Mouse (Mus musculus) limb, embryonic 13.5 days (tissue): ENCODE measurements around the gene Nudt17. TPM values are rescaled to one million over a fixed set of nuclear protein-coding genes. Genes with fewer than 3 reads are reported as not detected.

ENCODE experiments used
- ATAC-seq: fragments of 200-750 bp; cut with Nextera tagmentation; 2 replicates; pipeline ENCODE4 v1.8.0; 2017; ENCODE audit warnings: low read depth, moderate number of reproducible peaks, moderate TSS enrichment; ENCODE audit not compliant: low FRiP score
- H3K27ac ChIP-seq: fragments of 300-500 bp; sonication (generic); 2 replicates; pipeline ENCODE4 v1.5.1; 2015; ENCODE audit warnings: inconsistent platforms, mild to moderate bottlenecking, moderate library complexity
- H3K27me3 ChIP-seq: fragments of 300-500 bp; sonication (generic); 2 replicates; pipeline ENCODE4 v1.6.1; 2015; ENCODE audit warnings: mild to moderate bottlenecking, inconsistent platforms
- H3K36me3 ChIP-seq: fragments of 300-500 bp; sonication (generic); 2 replicates; pipeline ENCODE4 v1.6.1; 2015; ENCODE audit warnings: inconsistent platforms, mild to moderate bottlenecking, moderate library complexity
- H3K4me1 ChIP-seq: fragments of 300-500 bp; sonication (generic); 2 replicates; pipeline ENCODE4 v1.6.1; 2015; ENCODE audit warnings: inconsistent platforms
- H3K4me2 ChIP-seq: fragments of 300-500 bp; sonication (generic); replicated peaks from 2 replicates; pipeline ENCODE4 v1.6.1; 2015; ENCODE audit warnings: inconsistent platforms, mild to moderate bottlenecking, moderate library complexity
- H3K4me3 ChIP-seq: fragments of 300-500 bp; sonication (generic); 2 replicates; pipeline ENCODE4 v1.5.1; 2015; ENCODE audit warnings: moderate library complexity, mild to moderate bottlenecking, inconsistent platforms
- H3K9ac ChIP-seq: fragments of 300-500 bp; sonication (generic); 2 replicates; pipeline ENCODE4 v1.6.1; 2015; ENCODE audit warnings: mild to moderate bottlenecking, inconsistent platforms
- H3K9me3 ChIP-seq: fragments of 300-500 bp; sonication (generic); 2 replicates; pipeline ENCODE4 v1.6.1; 2016; ENCODE audit warnings: inconsistent platforms
- WGBS: fragments of 180-500 bp; shearing (Covaris S2); methylation state at CpG from one replicate; pipeline ENCODE4 v1.1.7; 2015; 5-methylcytosine and 5-hydroxymethylcytosine counted together
- polyA plus RNA-seq: library from polyadenylated mRNA; unstranded; fragments of >200 nt; fragmentation: Nextera tagmentation; extraction: Ambion mirVana; gene quantifications from 2 replicates; pipeline ENCODE4 v1.2.1, GENCODE M21; 2015

The Nudt17 gene
- polyA plus RNA-seq, 1 experiment from 2014 or later = 13.8 TPM

DNA sequence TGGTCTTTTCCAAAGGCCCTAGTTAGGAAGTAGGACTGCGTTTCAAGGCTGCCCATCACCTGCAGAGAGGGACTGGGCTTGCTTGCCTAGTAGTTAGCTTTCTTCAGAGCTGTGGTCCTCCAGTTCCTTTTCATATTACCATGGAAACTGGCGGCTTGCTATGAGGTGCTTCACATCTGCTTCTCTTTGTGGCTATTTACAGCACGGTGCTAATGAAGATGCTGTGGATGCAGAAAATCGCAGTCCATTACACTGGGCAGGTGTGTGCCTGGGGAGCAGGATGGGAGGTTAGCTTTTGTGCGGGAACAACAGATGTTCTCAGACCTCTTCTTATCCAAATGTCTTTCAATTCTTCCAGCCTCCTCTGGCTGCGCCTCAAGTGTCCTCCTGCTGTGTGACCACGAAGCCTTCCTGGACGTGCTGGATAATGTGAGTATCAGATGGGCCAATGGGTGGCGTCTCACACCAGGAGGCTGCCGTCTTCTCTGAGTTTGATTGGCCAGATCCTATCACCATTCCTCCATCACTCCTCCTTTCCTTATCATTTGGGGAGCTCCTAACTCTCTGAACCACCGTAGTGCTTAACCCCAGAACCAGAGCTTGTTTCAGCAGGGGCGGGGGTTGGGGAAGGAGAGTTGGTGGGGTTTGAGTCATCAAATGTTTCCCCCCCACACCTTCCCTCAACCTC lies 27.9 kb downstream of the Nudt17 start:
- no peak for ATAC-seq
- Histone ChIP-seq H3K4me1 (peaks cover 14% of the 10 kb centered on the region), H3K9ac (no peak overlapping the region), H3K36me3 (no peaks in the 10 kb centered on the region), H3K27me3 (peaks cover 48% of the 10 kb centered on the region), H3K4me2 (no peak overlapping the region), H3K27ac (no peak overlapping the region), H3K4me3 (no peak overlapping the region), H3K9me3 (no peaks in the 10 kb centered on the region)
- 16% methylated on average over 12 of the region's 12 CpGs for WGBS

DNA sequence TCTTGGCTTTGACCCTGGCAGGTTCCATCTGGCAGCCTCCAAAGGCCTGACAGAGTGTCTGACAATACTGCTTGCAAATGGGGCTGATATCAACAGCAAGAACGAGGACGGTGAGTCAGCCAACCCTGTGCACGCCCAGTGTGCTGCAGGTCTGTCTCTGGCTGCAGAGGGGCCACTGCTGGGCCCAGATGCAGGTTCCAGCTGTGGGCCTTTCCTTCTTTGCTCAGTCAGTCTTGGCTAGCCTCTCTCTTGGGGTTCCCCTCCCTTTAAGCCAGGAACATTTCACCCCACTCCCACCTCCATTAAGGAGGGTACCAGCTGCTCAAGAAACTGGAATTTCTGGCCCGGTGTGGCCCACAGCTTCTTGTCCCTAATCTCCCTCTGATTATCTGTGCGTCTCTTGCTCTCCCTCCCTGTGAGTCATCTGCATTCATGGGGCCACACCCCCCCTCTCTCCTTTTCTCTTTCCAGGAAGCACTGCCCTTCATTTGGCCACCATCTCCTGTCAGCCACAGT lies 29.1 kb downstream of the Nudt17 start:
- H3K4me3 ChIP-seq = no peak overlapping the region
- H3K9me3 ChIP-seq = no peaks in the 10 kb centered on the region
- H3K27me3 ChIP-seq = peaks cover 39% of the 10 kb centered on the region
- 27% methylated on average over 5 of the region's 5 CpGs for WGBS
- no peak overlapping the region for H3K9ac ChIP-seq
- H3K4me2 ChIP-seq = no peak overlapping the region
- no peaks in the 10 kb centered on the region for H3K36me3 ChIP-seq
- H3K27ac ChIP-seq = no peak overlapping the region
- H3K4me1 ChIP-seq = peaks cover 11% of the 10 kb centered on the region
- ATAC-seq = no peak

DNA sequence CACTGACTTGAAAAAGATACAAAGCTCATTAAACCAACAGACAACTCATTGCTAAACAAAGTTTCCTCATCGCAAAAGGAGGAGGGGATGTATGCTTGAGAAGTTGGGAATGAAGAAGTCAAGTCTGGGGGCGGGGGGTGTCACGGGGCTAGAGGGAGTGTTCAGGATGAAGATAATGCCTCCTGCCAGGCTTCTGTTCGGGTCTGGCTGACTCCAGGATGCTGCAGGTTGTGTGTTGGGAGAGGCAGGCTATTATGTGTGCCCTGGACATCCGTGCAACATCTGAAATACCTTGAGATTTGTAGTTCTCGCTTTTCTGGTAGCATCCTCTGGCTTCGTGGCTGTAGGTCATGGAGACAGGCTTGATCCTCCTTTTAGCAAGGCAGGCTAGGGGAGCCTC lies 29.9 kb downstream of the Nudt17 start:
- H3K4me2 ChIP-seq = no peak overlapping the region
- no peaks in the 10 kb centered on the region for H3K36me3 ChIP-seq
- H3K4me1 ChIP-seq = peaks cover 14% of the 10 kb centered on the region
- ATAC-seq = no peak
- peaks cover 32% of the 10 kb centered on the region for H3K27me3 ChIP-seq
- no peak overlapping the region for H3K9ac ChIP-seq
- no peak overlapping the region for H3K27ac ChIP-seq
- H3K9me3 ChIP-seq = no peaks in the 10 kb centered on the region
- no peak overlapping the region for H3K4me3 ChIP-seq
- WGBS = 66% methylated on average over 7 of the region's 7 CpGs

DNA sequence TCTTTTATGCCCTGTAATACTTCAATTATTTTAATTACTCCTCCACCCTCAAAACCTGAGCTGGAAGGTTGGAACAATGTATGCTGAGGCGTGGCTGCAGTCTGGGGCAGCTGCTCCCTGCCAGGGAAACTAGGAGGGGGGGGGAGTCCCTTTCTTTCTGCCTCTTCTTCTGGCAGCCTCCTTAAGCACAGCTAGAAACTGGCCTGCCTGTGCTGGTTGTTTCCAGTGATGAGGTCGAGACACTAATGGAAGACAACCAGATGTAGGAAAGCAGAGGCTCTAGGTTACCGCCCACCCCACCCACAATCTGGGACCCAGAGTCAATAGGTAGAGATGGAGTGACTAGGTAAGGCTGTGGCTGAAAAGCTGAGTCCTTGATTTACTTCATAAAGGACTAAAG lies 32.7 kb downstream of the Nudt17 start:
- no peaks in the 10 kb centered on the region for H3K36me3 ChIP-seq
- no peak overlapping the region for H3K4me2 ChIP-seq
- ATAC-seq = no peak
- H3K4me3 ChIP-seq = no peak overlapping the region
- WGBS = 37% methylated on average over 3 of the region's 3 CpGs
- no peaks in the 10 kb centered on the region for H3K9me3 ChIP-seq
- no peak overlapping the region; the same call in 1 of the 2 replicates for H3K9ac ChIP-seq
- no peak overlapping the region; the same call in 1 of the 2 replicates for H3K27ac ChIP-seq
- H3K27me3 ChIP-seq = peaks cover 31% of the 10 kb centered on the region
- peaks cover 14% of the 10 kb centered on the region for H3K4me1 ChIP-seq

DNA sequence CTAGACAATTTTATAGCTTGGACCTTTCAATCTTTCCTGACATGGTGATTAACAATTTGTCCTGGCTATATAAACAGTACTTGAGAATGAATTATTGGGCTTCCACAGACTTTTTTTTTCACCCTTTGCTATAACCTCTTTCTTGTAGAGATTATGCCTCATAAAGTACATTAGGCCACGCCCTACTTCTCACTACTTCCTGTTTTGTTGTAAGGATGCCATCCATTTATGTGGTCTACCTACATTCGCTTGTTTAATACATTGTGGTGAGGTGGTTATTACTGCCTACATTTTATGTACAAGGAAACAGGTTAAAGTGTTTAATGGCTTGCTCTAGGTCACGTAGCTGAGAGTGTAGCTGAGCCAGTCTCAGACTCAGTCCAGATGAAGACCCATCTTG lies 33.2 kb downstream of the Nudt17 start:
- no peak overlapping the region; the same call in 1 of the 2 replicates for H3K9ac ChIP-seq
- no peaks in the 10 kb centered on the region for H3K36me3 ChIP-seq
- no peaks in the 10 kb centered on the region for H3K9me3 ChIP-seq
- H3K27ac ChIP-seq = no peak overlapping the region
- no peak overlapping the region for H3K4me3 ChIP-seq
- WGBS = 43% methylated on average over 3 of the region's 3 CpGs
- H3K4me2 ChIP-seq = no peak overlapping the region
- no peak for ATAC-seq
- peaks cover 27% of the 10 kb centered on the region for H3K27me3 ChIP-seq
- peaks cover 18% of the 10 kb centered on the region for H3K4me1 ChIP-seq

DNA sequence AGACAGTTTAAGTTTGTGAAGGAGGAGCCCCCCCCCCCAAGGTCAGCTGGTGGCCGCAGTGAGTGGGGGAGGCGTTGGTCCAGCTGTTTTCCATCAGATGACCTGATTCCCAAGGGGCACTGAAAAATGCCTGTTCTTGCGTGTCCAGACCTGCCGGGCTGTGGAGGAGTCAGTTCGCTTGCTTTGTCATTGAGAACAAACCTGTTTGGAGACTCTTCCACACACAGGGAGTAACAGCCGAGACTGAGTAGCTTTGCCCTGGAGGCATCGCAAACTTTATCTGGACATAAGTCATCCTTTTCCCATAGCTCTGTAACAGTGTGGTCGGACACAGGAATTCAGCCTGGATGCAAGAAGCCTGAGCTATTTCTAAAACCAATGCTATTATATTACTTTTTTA lies 33.9 kb downstream of the Nudt17 start:
- no peak overlapping the region for H3K4me3 ChIP-seq
- ATAC-seq = peak; percentile 35; the same call in 1 of the 2 replicates

DNA sequence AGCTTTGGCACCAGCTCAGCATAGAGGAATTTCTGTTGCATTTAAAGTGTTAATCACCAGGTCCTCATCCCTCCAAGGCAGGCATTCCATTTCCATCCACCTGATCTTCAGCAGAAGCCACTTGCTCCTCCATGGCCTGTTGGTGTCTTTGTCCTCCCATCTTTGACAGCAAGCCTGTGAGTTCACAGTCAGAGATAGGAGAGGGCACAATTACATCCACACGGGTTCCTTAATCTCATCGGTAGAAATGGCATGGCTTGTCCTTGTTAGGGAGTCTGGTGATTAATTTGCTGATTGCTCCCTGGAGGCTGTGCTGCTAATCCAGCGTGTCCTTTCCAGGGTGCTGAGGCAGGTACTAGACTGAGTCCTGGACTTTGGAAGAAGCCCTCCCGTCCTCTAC lies 34.8 kb downstream of the Nudt17 start:
- peaks cover 13% of the 10 kb centered on the region for H3K27me3 ChIP-seq
- no peak for ATAC-seq
- no peak overlapping the region for H3K4me3 ChIP-seq
- H3K27ac ChIP-seq = no peak overlapping the region
- H3K9me3 ChIP-seq = no peaks in the 10 kb centered on the region
- no peaks in the 10 kb centered on the region for H3K36me3 ChIP-seq
- peaks cover 18% of the 10 kb centered on the region for H3K4me1 ChIP-seq
- H3K9ac ChIP-seq = no peak overlapping the region
- no peak overlapping the region for H3K4me2 ChIP-seq
- WGBS = 64% methylated on average over 4 of the region's 4 CpGs

More for the DNA sequence above, 33.9 kb downstream of the Nudt17 start:
- H3K27me3 ChIP-seq = peaks cover 20% of the 10 kb centered on the region
- peak overlapping the region; percentile 52 for H3K27ac ChIP-seq
- H3K9ac ChIP-seq = no peak overlapping the region
- H3K36me3 ChIP-seq = no peaks in the 10 kb centered on the region
- no peaks in the 10 kb centered on the region for H3K9me3 ChIP-seq
- H3K4me1 ChIP-seq = peaks cover 18% of the 10 kb centered on the region
- H3K4me2 ChIP-seq = peak overlapping the region; percentile 43
- WGBS = 15% methylated on average over 8 of the region's 8 CpGs

DNA sequence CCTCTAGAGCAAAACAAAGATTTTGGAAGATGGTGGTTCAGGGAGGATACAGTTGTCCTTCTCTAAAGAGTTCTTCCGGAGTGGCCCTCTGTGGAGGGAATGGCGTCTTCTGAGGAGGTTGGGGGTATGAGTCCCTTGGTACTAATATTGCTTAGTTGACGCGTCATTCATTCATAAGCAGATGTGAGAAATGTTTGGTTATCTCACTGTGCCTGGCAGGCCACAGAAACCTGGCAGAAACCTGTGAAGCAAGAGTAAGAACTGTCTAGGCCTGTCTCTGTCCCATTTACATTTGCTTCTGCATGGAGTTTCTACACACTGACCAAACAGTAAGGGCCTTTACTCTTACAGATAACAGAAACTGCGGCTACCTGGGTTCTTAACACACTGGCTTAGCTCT lies 36.8 kb downstream of the Nudt17 start:
- H3K27ac ChIP-seq = no peak overlapping the region
- H3K27me3 ChIP-seq = peaks cover 10% of the 10 kb centered on the region
- H3K4me1 ChIP-seq = peaks cover 18% of the 10 kb centered on the region
- H3K4me2 ChIP-seq = no peak overlapping the region
- H3K9me3 ChIP-seq = no peaks in the 10 kb centered on the region
- WGBS = 91% methylated on average over 5 of the region's 5 CpGs
- H3K36me3 ChIP-seq = no peaks in the 10 kb centered on the region
- H3K9ac ChIP-seq = no peak overlapping the region
- H3K4me3 ChIP-seq = no peak overlapping the region
- ATAC-seq = no peak

DNA sequence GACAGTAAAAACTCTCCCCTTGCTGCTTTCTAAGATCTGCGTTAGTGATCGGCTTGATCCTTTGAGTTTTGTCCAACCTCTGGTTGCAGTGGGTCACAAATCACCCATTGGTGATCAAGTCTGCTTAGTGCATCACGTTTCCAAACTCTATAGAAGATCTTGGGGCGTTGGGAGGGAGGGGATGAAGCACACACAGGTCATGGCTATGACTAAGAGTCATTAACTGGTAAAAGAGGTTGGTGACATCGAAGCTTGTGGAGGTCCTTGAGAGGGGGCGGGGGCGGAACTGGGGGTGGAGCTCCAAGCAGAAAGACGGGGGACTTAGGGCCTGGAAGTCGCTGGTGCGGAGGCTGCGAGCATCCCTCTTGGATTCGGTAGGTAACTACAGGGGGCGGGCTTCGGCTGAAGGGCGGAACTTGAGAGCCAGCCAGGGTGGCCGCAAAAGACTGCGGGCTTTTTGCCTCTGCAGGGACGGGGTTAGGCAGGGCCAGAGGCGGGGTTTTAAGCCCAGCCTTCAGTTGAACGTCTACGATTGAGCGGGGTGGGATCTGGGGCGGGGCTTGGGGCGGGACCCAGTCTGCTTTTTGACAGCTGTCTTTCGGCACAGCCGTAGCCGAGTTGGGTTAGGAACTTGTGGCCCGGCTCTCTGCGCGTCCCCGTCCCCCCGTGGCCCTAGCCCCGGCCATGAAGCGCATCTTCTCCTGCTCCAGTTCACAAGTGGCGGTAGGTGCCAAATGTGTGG lies 38.5 kb downstream of the Nudt17 start, which contains the start of gene Ankrd35:
TSS of gene Ankrd35 (plus strand) at position 405 of the 742 bp plus-strand sequence.
- Histone ChIP-seq H3K9me3 (no peaks in the 10 kb centered on the region), H3K27me3 (peaks cover 10% of the 10 kb centered on the region), H3K4me1 (peaks cover 12% of the 10 kb centered on the region), H3K9ac (no peak within 1 kb of the TSS; the same call in 1 of the 2 replicates), H3K4me2 (peak within 1 kb of the TSS; percentile 74), H3K36me3 (no peaks in the 10 kb centered on the region), H3K27ac (no peak within 1 kb of the TSS), H3K4me3 (peak within 1 kb of the TSS; percentile 40)
- WGBS = 5% methylated on average over 35 of the region's 35 CpGs
- peak; percentile 95 for ATAC-seq

DNA sequence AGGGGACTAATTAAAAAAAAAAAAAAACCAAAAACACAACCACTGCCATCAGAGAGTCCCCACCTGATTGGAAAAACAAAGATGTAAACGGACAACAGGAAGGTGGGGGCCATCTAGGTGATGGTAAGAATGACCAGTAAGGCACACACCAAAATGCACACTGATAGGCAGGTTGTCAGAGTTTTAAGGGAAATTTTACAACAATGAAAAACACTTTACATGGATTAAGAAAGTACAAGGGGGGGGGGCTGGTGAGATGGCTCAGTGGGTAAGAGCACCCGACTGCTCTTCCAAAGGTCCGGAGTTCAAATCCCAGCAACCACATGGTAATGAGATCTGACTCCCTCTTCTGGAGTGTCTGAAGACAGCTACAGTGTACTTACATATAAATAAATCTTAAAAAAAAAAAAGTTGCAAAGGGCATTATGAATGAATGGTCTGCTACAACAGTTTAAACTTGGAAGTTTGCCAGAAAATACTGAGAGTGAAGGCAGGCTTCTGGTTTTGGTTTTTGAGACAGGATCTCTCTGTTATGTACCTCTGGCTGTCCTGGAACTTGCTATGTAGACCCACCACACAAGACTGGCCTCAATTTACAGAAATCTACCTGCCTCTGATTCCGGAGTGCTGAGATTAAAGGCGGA lies 39.8 kb downstream of the Nudt17 start:
- H3K9ac ChIP-seq = no peak overlapping the region
- H3K27me3 ChIP-seq = peaks cover 10% of the 10 kb centered on the region
- H3K4me3 ChIP-seq = no peak overlapping the region
- ATAC-seq = no peak
- H3K4me1 ChIP-seq = peaks cover 11% of the 10 kb centered on the region
- H3K4me2 ChIP-seq = no peak overlapping the region
- no peak overlapping the region for H3K27ac ChIP-seq
- 95% methylated on average over 5 of the region's 5 CpGs for WGBS
- no peaks in the 10 kb centered on the region for H3K9me3 ChIP-seq
- H3K36me3 ChIP-seq = no peaks in the 10 kb centered on the region

DNA sequence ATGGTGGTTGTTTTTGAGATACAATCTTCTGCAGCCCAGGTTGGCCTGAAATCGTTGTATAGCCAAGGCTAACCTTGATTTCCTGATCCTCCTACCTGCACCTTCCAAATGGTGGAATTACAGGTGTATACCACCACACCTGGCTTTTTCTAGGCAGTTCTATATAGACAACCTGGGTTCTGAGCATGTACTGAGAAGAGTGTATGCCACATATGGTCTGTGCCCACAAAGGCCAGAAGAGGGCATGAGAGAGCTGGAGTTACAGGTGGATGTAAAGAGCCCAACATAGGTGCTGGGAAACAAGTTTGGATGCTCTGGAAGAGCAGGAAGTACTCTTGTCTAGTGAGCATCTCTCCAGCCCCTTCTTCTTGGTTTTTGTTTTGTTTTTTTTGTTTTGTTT lies 41.0 kb downstream of the Nudt17 start:
- WGBS = 36% methylated on average over 1 of the region's 1 CpGs

DNA sequence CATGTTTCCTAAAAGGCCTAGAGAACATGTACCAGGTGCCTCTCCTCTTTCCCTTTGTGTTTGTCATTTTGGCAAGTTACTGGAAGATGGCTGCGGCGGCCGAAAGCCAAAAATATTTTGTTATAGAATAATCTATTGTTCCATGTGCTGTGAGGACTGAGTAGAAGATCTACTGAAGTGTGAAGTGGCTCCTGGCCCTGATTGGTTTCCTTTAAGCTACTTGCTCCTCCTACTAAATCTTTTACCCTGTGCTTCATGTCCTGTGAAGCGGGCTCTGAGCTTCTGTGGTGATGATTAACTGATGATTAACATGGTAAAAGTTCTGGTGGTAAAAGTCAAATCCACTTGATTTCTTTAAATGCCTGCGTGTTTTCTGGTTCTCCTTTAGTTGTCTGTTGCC lies 41.4 kb downstream of the Nudt17 start:
- peaks cover 20% of the 10 kb centered on the region for H3K4me1 ChIP-seq
- H3K4me2 ChIP-seq = no peak overlapping the region
- H3K9ac ChIP-seq = no peak overlapping the region
- no peak overlapping the region for H3K27ac ChIP-seq
- WGBS = 92% methylated on average over 5 of the region's 5 CpGs
- no peaks in the 10 kb centered on the region for H3K9me3 ChIP-seq
- no peak overlapping the region for H3K4me3 ChIP-seq
- no peaks in the 10 kb centered on the region for H3K36me3 ChIP-seq
- ATAC-seq = no peak
- peaks cover 10% of the 10 kb centered on the region for H3K27me3 ChIP-seq

More for the DNA sequence above, 41.0 kb downstream of the Nudt17 start:
- no peak overlapping the region for H3K27ac ChIP-seq
- no peaks in the 10 kb centered on the region for H3K36me3 ChIP-seq
- H3K4me1 ChIP-seq = peaks cover 19% of the 10 kb centered on the region
- no peak overlapping the region for H3K9ac ChIP-seq
- no peaks in the 10 kb centered on the region for H3K9me3 ChIP-seq
- H3K4me2 ChIP-seq = no peak overlapping the region
- no peak overlapping the region for H3K4me3 ChIP-seq
- no peak for ATAC-seq
- peaks cover 10% of the 10 kb centered on the region for H3K27me3 ChIP-seq
